Mouse (Mus musculus) cerebellum, adult 2 months (tissue): ENCODE results near the gene Parp6.

Experiments
- CTCF ChIP-seq: fragments of 200-500 bp; IDR thresholded peaks from 2 replicates; pipeline ENCODE4 v1.5.1; 2011; ENCODE audit warnings: low read depth, mild to moderate bottlenecking, control low read depth, low read length, moderate library complexity, borderline replicate concordance; ENCODE audit not compliant: insufficient read depth
- POLR2A ChIP-seq: fragments of 200-500 bp; IDR thresholded peaks from 2 replicates; pipeline ENCODE4 v1.6.1; 2011; ENCODE audit warnings: low read length, control low read depth, borderline replicate concordance; ENCODE audit not compliant: insufficient read depth

GRCm38 (mm10) chr9:59577844-59578504 lies 39.1 kb upstream of the Parp6 start, which contains the start of gene Celf6:
- TF ChIP-seq CTCF (no peak), POLR2A (0 out of 2 replicates have a peak, but pooled peaks have one; percentile 16)
